Mouse (Mus musculus): Measurements from ENCODE around the gene Tnrc6c.

GRCm38 (mm10) chr11:117792281-117792888 lies 138.3 kb downstream of the Tnrc6c start:
- no peak for TF ChIP-seq POLR2A (IDR thresholded peaks at IDR 0.05; ENCODE audit: borderline replicate concordance, low read depth, low read length)
- TF ChIP-seq CTCF (IDR thresholded peaks at IDR 0.05; ENCODE audit: low read depth, low read length): no peak

All from bone marrow macrophage, adult 2 months (primary cell).